Mouse (Mus musculus) erythroblast, embryonic 14.5 days (primary cell): ENCODE results near the gene Hyal3.

Experiments
- GATA1 ChIP-seq: IDR thresholded peaks from 2 replicates; pipeline ENCODE4 v1.6.1; 2012; ENCODE audit warnings: low read length, inconsistent platforms, mixed read lengths
- TAL1 ChIP-seq: IDR thresholded peaks from 3 replicates; pipeline ENCODE4 v1.6.1; 2012; ENCODE audit warnings: low read length, inconsistent platforms, mixed read lengths

DNA sequence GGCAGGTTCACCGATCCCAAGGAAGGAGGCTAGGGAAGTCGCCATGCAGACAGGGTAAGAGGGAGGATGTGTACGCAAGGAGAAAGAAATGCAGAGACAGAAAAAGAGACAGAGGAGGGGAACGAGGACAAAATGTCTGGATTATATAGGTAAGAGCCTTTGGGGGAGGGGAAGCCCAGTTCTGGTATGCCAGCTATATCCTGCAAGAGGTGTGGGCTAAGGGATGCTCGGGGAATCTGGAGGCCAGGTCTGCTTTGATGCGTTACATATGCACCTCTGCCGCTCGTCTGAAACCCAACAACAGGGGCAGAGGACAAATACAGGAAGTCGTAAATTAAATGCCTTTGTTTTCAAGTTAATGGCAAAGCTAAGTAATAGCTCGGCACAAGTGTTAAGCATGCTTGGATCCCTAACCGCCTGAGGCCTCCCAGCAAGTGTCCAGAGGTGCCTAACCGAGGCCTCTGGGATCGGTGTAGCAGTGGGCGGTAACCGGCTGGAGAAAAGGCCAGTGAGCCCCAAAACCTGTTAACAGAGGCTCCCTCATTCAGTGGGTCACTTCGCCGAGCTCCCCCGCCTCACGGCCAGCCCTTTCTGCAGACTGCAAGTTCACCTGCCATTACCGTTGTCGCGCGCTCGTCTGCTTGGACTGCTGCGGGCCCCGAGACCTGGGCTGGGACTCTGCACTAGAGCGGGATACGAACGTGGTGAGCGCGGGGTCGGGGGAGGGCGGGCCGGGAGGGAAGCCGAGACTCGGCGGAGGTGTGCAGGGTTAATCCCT, 26.9 kb upstream of the Hyal3 start:
- TF ChIP-seq GATA1 (no peak), TAL1 (no peak)
